Mouse (Mus musculus) kidney, postnatal 0 days (tissue): ENCODE data around the gene Exoc2. TPM values are rescaled to one million over a fixed set of nuclear protein-coding genes. Genes with fewer than 3 reads are reported as not detected.

Experiments
- ATAC-seq: fragments of 200-750 bp; cut with Nextera tagmentation; replicated peaks from 2 replicates; pipeline ENCODE4 v1.8.0; 2017; ENCODE audit warnings: low read depth, moderate number of reproducible peaks, moderate TSS enrichment, moderate library complexity; ENCODE audit not compliant: low FRiP score
- DNase-seq: peaks from one replicate; pipeline ENCODE4 v3.0.0-alpha.2; 2016; ENCODE audit warnings: low spot score
- H3K27ac ChIP-seq: fragments of 300-500 bp; sonication (generic); 2 replicates; pipeline ENCODE4 v1.5.1; 2014; ENCODE audit warnings: mild to moderate bottlenecking
- H3K27me3 ChIP-seq: fragments of 300-500 bp; sonication (generic); 2 replicates; pipeline ENCODE4 v1.6.1; 2014; ENCODE audit warnings: low read length, mixed read lengths; ENCODE audit not compliant: insufficient read depth
- H3K36me3 ChIP-seq: fragments of 300-500 bp; sonication (generic); 2 replicates; pipeline ENCODE4 v1.6.1; 2014; ENCODE audit warnings: low read length, mixed read lengths; ENCODE audit not compliant: insufficient read depth
- H3K4me1 ChIP-seq: fragments of 300-500 bp; sonication (generic); replicated peaks from 2 replicates; pipeline ENCODE4 v1.6.1; 2014; ENCODE audit warnings: antibody characterized with exemption, low read length, mixed read lengths; ENCODE audit not compliant: insufficient read depth
- H3K4me2 ChIP-seq: fragments of 300-500 bp; sonication (generic); 2 replicates; pipeline ENCODE4 v1.6.1; 2014; ENCODE audit warnings: mild to moderate bottlenecking, low read length, moderate library complexity, mixed read lengths
- H3K4me3 ChIP-seq: fragments of 300-500 bp; sonication (generic); replicated peaks from 2 replicates; pipeline ENCODE4 v1.5.1; 2014; ENCODE audit warnings: low read depth, low read length
- H3K9ac ChIP-seq: fragments of 300-500 bp; sonication (generic); 2 replicates; pipeline ENCODE4 v1.6.1; 2014; ENCODE audit warnings: low read depth, low read length
- H3K9me3 ChIP-seq: fragments of 300-500 bp; sonication (generic); replicated peaks from 2 replicates; pipeline ENCODE4 v1.6.1; 2016; ENCODE audit warnings: low read length, inconsistent platforms, mixed read lengths
- CTCF ChIP-seq: IDR thresholded peaks from 2 replicates; pipeline ENCODE4 v1.5.1; 2016; ENCODE audit warnings: antibody characterized with exemption, low read depth, mild to moderate bottlenecking, moderate library complexity
- WGBS: fragments of 180-500 bp; shearing (Covaris S2); extraction: QIAGEN DNeasy Blood & Tissue Kit; methylation state at CpG from one replicate; pipeline ENCODE4 v1.1.7; 2014; 5-methylcytosine and 5-hydroxymethylcytosine counted together
- polyA plus RNA-seq: library from polyadenylated mRNA; unstranded; fragments of >200 nt; fragmentation: Nextera tagmentation; extraction: Ambion mirVana; gene quantifications from 2 replicates; pipeline ENCODE4 v1.2.1, GENCODE M21; 2015

Gene Exoc2
- polyA plus RNA-seq, 1 experiment from 2014 or later, result 22.1 TPM

GRCm38 (mm10) chr13:30767477-30768127, 206.3 kb downstream of the Exoc2 start:
- Histone ChIP-seq H3K4me2 (no peak overlapping the region), H3K4me1 (no peaks in the 10 kb centered on the region), H3K27me3 (no peaks in the 10 kb centered on the region), H3K4me3 (no peak overlapping the region), H3K9ac (no peak overlapping the region), H3K36me3 (no peaks in the 10 kb centered on the region), H3K9me3 (no peaks in the 10 kb centered on the region), H3K27ac (no peak overlapping the region)
- ATAC-seq (no peak), DNase-seq (no peak)
- no peak for TF ChIP-seq CTCF
- WGBS, result 77% methylated on average over 6 of the region's 6 CpGs

- ATAC-seq, result no peak
- no peak overlapping the region for H3K27ac ChIP-seq
- no peak overlapping the region for H3K4me3 ChIP-seq
- no peaks in the 10 kb centered on the region for H3K9me3 ChIP-seq
- H3K4me2 ChIP-seq, result no peak overlapping the region
- H3K4me1 ChIP-seq, result no peaks in the 10 kb centered on the region
- no peaks in the 10 kb centered on the region for H3K27me3 ChIP-seq
- WGBS, result 81% methylated on average over 5 of the region's 5 CpGs
- no peak for TF ChIP-seq CTCF
- no peak for DNase-seq
- H3K9ac ChIP-seq, result no peak overlapping the region
- H3K36me3 ChIP-seq, result no peaks in the 10 kb centered on the region
Measured at GRCm38 (mm10) chr13:30766636-30767476, 207.0 kb downstream of the Exoc2 start.

- no peak for ATAC-seq
- H3K4me1 ChIP-seq, result no peaks in the 10 kb centered on the region
- H3K27me3 ChIP-seq, result no peaks in the 10 kb centered on the region
- H3K4me2 ChIP-seq, result no peak overlapping the region
- H3K27ac ChIP-seq, result no peak overlapping the region
- no peak overlapping the region for H3K4me3 ChIP-seq
- TF ChIP-seq CTCF, result no peak
- H3K36me3 ChIP-seq, result no peaks in the 10 kb centered on the region
- WGBS, result 68% methylated on average over 5 of the region's 5 CpGs
- no peaks in the 10 kb centered on the region for H3K9me3 ChIP-seq
- no peak overlapping the region for H3K9ac ChIP-seq
- DNase-seq, result no peak
Measured at GRCm38 (mm10) chr13:30765906-30766305, 208.0 kb downstream of the Exoc2 start.

- Histone ChIP-seq H3K27ac (no peak overlapping the region), H3K27me3 (no peaks in the 10 kb centered on the region), H3K4me2 (no peak overlapping the region), H3K4me1 (no peaks in the 10 kb centered on the region), H3K9ac (no peak overlapping the region), H3K9me3 (no peaks in the 10 kb centered on the region), H3K4me3 (no peak overlapping the region), H3K36me3 (no peaks in the 10 kb centered on the region)
- DNase-seq, result no peak
- TF ChIP-seq CTCF, result no peak
- 80% methylated on average over 8 of the region's 8 CpGs for WGBS
- no peak for ATAC-seq
Measured at GRCm38 (mm10) chr13:30764014-30764740, 209.7 kb downstream of the Exoc2 start.

Other genes with a start within 250 kb of the Exoc2 start
- gene Irf4, start 224.9 kb downstream of the Exoc2 start, polyA plus RNA-seq, result 0.06 and 0.09 TPM in 2 replicates
- gene Hus1b, start 26.3 kb downstream of the Exoc2 start, polyA plus RNA-seq, result 0.13 TPM in 1 of 2 replicates, not detected in the other
- 0.11 TPM in 1 of 2 replicates, not detected in the other for gene Gm5447, start 111 bp upstream of the Exoc2 start, polyA plus RNA-seq